Mouse (Mus musculus): ENCODE results near the gene Cpne1.

DNA sequence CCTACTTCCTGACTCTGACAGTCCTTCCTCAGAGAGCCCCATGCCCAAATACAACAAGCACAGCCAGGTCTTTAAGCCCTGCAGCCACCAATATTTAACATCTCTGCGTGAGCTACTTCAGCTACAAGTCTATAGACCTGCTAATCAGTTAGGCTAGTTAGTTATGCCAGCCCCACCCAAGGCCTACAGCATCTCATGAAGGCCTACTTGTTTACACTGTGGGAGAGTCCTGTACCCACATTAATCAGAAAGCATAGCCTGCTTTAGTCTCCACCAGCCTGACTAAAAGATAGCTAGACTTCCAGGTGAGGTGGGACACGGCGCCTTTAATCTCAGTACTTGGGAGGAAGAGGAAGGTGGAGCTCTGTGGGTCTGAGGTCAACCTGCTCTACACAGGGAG is 72.4 kb downstream of the Cpne1 start:
- TF ChIP-seq CTCF (IDR thresholded peaks at IDR 0.05) (no peak), EP300 (IDR thresholded peaks at IDR 0.05) (no peak)

Data from lung, postnatal 0 days (tissue).